Mouse (Mus musculus) heart, embryonic 11.5 days (tissue): Measurements from ENCODE around the gene Calml3. TPM values are rescaled to one million over a fixed set of nuclear protein-coding genes. Genes with fewer than 3 reads are reported as not detected.

Source experiments
- ATAC-seq: fragments of 200-750 bp; cut with Nextera tagmentation; replicated peaks from 2 replicates; pipeline ENCODE4 v1.8.0; 2017; ENCODE audit warnings: moderate library complexity; ENCODE audit not compliant: insufficient number of reproducible peaks, low FRiP score, low TSS enrichment
- H3K27ac ChIP-seq: fragments of 300-500 bp; sonication (generic); 2 replicates; pipeline ENCODE4 v1.5.1; 2014; ENCODE audit warnings: mild to moderate bottlenecking, low read depth, low read length
- H3K27me3 ChIP-seq: fragments of 300-500 bp; sonication (generic); 2 replicates; pipeline ENCODE4 v1.6.1; 2014; ENCODE audit warnings: mild to moderate bottlenecking, low read length, mixed read lengths; ENCODE audit not compliant: control insufficient read depth, insufficient read depth
- H3K36me3 ChIP-seq: fragments of 300-500 bp; sonication (generic); 2 replicates; pipeline ENCODE4 v1.6.1; 2014; ENCODE audit warnings: mild to moderate bottlenecking, low read length, moderate library complexity, mixed read lengths; ENCODE audit not compliant: control insufficient read depth, insufficient read depth
- H3K4me1 ChIP-seq: fragments of 300-500 bp; sonication (generic); 2 replicates; pipeline ENCODE4 v1.6.1; 2014; ENCODE audit warnings: low read length; ENCODE audit not compliant: control insufficient read depth, insufficient read depth
- H3K4me2 ChIP-seq: fragments of 300-500 bp; sonication (generic); 2 replicates; pipeline ENCODE4 v1.6.1; 2014; ENCODE audit warnings: mild to moderate bottlenecking, moderate library complexity
- H3K4me3 ChIP-seq: fragments of 300-500 bp; sonication (generic); 2 replicates; pipeline ENCODE4 v1.5.1; 2014; ENCODE audit warnings: low read depth, low read length
- H3K9ac ChIP-seq: fragments of 300-500 bp; sonication (generic); 2 replicates; pipeline ENCODE4 v1.6.1; 2014; ENCODE audit warnings: mild to moderate bottlenecking, low read depth, low read length, moderate library complexity
- H3K9me3 ChIP-seq: fragments of 300-500 bp; sonication (generic); replicated peaks from 2 replicates; pipeline ENCODE4 v1.6.1; 2016; ENCODE audit warnings: low read length; ENCODE audit not compliant: control insufficient read depth
- WGBS: fragments of 180-500 bp; shearing (Covaris S2); extraction: QIAGEN DNeasy Blood & Tissue Kit; methylation state at CpG from one replicate; pipeline ENCODE4 v1.1.7; 2014; ENCODE audit not compliant: insufficient replicate concordance; 5-methylcytosine and 5-hydroxymethylcytosine counted together
- polyA plus RNA-seq: library from polyadenylated mRNA; unstranded; fragments of >200 nt; fragmentation: Nextera tagmentation; extraction: Ambion mirVana; gene quantifications from 2 replicates; pipeline ENCODE4 v1.2.1, GENCODE M21; 2014

Calml3 gene
- polyA plus RNA-seq, 1 experiment from 2014 or later, result 0.11 TPM

- H3K4me3 ChIP-seq, result no peak overlapping the region
- H3K27me3 ChIP-seq, result no peaks in the 10 kb centered on the region
- no peaks in the 10 kb centered on the region for H3K9me3 ChIP-seq
- H3K36me3 ChIP-seq, result no peaks in the 10 kb centered on the region
- ATAC-seq, result no peak
- WGBS, result 74% methylated on average over 2 of the region's 2 CpGs
- peaks cover 4% of the 10 kb centered on the region for H3K4me1 ChIP-seq
- no peak overlapping the region for H3K9ac ChIP-seq
- no peak overlapping the region for H3K27ac ChIP-seq
- H3K4me2 ChIP-seq, result no peak overlapping the region
These were observed 14.6 kb downstream of the Calml3 start for GRCm38 (mm10) chr13:3789531-3789930.

- no peak for ATAC-seq
- Histone ChIP-seq H3K27me3 (no peaks in the 10 kb centered on the region), H3K4me1 (peaks cover 4% of the 10 kb centered on the region), H3K27ac (no peak overlapping the region), H3K36me3 (no peaks in the 10 kb centered on the region), H3K4me3 (no peak overlapping the region), H3K9ac (no peak overlapping the region), H3K9me3 (no peaks in the 10 kb centered on the region), H3K4me2 (no peak overlapping the region)
- WGBS, result 79% methylated on average over 2 of the region's 2 CpGs
These were observed 15.5 kb downstream of the Calml3 start for GRCm38 (mm10) chr13:3788588-3788987.

GRCm38 (mm10) chr13:3787644-3788043 lies 16.5 kb downstream of the Calml3 start:
- peaks cover 4% of the 10 kb centered on the region for H3K4me1 ChIP-seq
- no peaks in the 10 kb centered on the region for H3K9me3 ChIP-seq
- ATAC-seq, result no peak
- H3K4me3 ChIP-seq, result no peak overlapping the region
- no peak overlapping the region for H3K4me2 ChIP-seq
- H3K36me3 ChIP-seq, result no peaks in the 10 kb centered on the region
- WGBS, result 86% methylated on average over 3 of the region's 3 CpGs
- no peak overlapping the region for H3K27ac ChIP-seq
- H3K27me3 ChIP-seq, result no peaks in the 10 kb centered on the region
- no peak overlapping the region for H3K9ac ChIP-seq

- ATAC-seq, result no peak
- H3K4me1 ChIP-seq, result peaks cover 4% of the 10 kb centered on the region
- no peaks in the 10 kb centered on the region for H3K36me3 ChIP-seq
- no peak overlapping the region for H3K4me3 ChIP-seq
- H3K9ac ChIP-seq, result no peak overlapping the region
- H3K27ac ChIP-seq, result no peak overlapping the region
- WGBS, result 38% methylated on average over 4 of the region's 4 CpGs
- H3K9me3 ChIP-seq, result no peaks in the 10 kb centered on the region
- H3K4me2 ChIP-seq, result no peak overlapping the region
- no peaks in the 10 kb centered on the region for H3K27me3 ChIP-seq
These were observed 17.0 kb downstream of the Calml3 start for GRCm38 (mm10) chr13:3787102-3787501.

GRCm38 (mm10) chr13:3783621-3784020 lies 20.5 kb downstream of the Calml3 start:
- Histone ChIP-seq H3K27ac (no peak overlapping the region), H3K4me1 (no peaks in the 10 kb centered on the region), H3K36me3 (no peaks in the 10 kb centered on the region), H3K4me3 (no peak overlapping the region), H3K27me3 (no peaks in the 10 kb centered on the region), H3K4me2 (no peak overlapping the region), H3K9me3 (no peaks in the 10 kb centered on the region), H3K9ac (no peak overlapping the region)
- 67% methylated on average over 2 of the region's 2 CpGs for WGBS
- no peak for ATAC-seq

GRCm38 (mm10) chr13:3782499-3782898 lies 21.6 kb downstream of the Calml3 start:
- ATAC-seq, result no peak
- Histone ChIP-seq H3K4me3 (no peak overlapping the region), H3K9ac (no peak overlapping the region), H3K27me3 (no peaks in the 10 kb centered on the region), H3K4me1 (no peaks in the 10 kb centered on the region), H3K4me2 (no peak overlapping the region), H3K27ac (no peak overlapping the region), H3K36me3 (no peaks in the 10 kb centered on the region), H3K9me3 (no peaks in the 10 kb centered on the region)
- WGBS, result 62% methylated on average over 2 of the region's 2 CpGs

- Histone ChIP-seq H3K9ac (no peak overlapping the region), H3K9me3 (no peaks in the 10 kb centered on the region), H3K36me3 (no peaks in the 10 kb centered on the region), H3K4me2 (no peak overlapping the region), H3K27ac (no peak overlapping the region), H3K4me3 (no peak overlapping the region), H3K27me3 (no peaks in the 10 kb centered on the region), H3K4me1 (no peaks in the 10 kb centered on the region)
- ATAC-seq, result no peak
- 65% methylated on average over 8 of the region's 8 CpGs for WGBS
These were observed 24.4 kb downstream of the Calml3 start for GRCm38 (mm10) chr13:3779575-3780226.

GRCm38 (mm10) chr13:3778591-3779364 lies 25.3 kb downstream of the Calml3 start:
- Histone ChIP-seq H3K27ac (no peak overlapping the region), H3K36me3 (no peaks in the 10 kb centered on the region), H3K4me3 (no peak overlapping the region), H3K9me3 (no peaks in the 10 kb centered on the region), H3K4me2 (no peak overlapping the region), H3K4me1 (no peaks in the 10 kb centered on the region), H3K27me3 (no peaks in the 10 kb centered on the region), H3K9ac (no peak overlapping the region)
- 81% methylated on average over 4 of the region's 4 CpGs for WGBS
- no peak for ATAC-seq
